Mouse (Mus musculus): Measurements from ENCODE around the gene Kif6. TPM values are rescaled to one million over a fixed set of nuclear protein-coding genes. Genes with fewer than 3 reads are reported as not detected.

The Kif6 gene
- polyA plus RNA-seq, 1 experiment, result not detected

- TF ChIP-seq CTCF (IDR thresholded peaks at IDR 0.05; ENCODE audit: insufficient read depth, low read depth, low read length), result no peak
- no peak for TF ChIP-seq POLR2A (IDR thresholded peaks at IDR 0.05; ENCODE audit: insufficient read depth, low read depth, low read length)
- 88% methylated on average over 7 of the region's 7 CpGs for WGBS
- H3K4me1 ChIP-seq (ENCODE audit: control insufficient read depth, insufficient read depth, low read length), result no peaks in the 10 kb centered on the region
- no peak overlapping the region for H3K27ac ChIP-seq (ENCODE audit: insufficient read depth, low read depth, low read length)
- H3K4me3 ChIP-seq (ENCODE audit: insufficient read depth, low read depth, low read length), result no peak overlapping the region
Observed at GRCm38 (mm10) chr17:49649394-49649793, 34.5 kb downstream of the Kif6 start.

- no peak for TF ChIP-seq POLR2A (IDR thresholded peaks at IDR 0.05; ENCODE audit: insufficient read depth, low read depth, low read length)
- TF ChIP-seq CTCF (IDR thresholded peaks at IDR 0.05; ENCODE audit: insufficient read depth, low read depth, low read length), result no peak
- no peaks in the 10 kb centered on the region for H3K4me1 ChIP-seq (ENCODE audit: control insufficient read depth, insufficient read depth, low read length)
- 86% methylated on average over 4 of the region's 4 CpGs for WGBS
- H3K27ac ChIP-seq (ENCODE audit: insufficient read depth, low read depth, low read length), result no peak overlapping the region
- H3K4me3 ChIP-seq (ENCODE audit: insufficient read depth, low read depth, low read length), result no peak overlapping the region
Observed at GRCm38 (mm10) chr17:49650366-49650765, 35.4 kb downstream of the Kif6 start.

- 57% methylated on average over 3 of the region's 3 CpGs for WGBS
- no peaks in the 10 kb centered on the region for H3K4me1 ChIP-seq (ENCODE audit: control insufficient read depth, insufficient read depth, low read length)
- no peak overlapping the region for H3K4me3 ChIP-seq (ENCODE audit: insufficient read depth, low read depth, low read length)
- H3K27ac ChIP-seq (ENCODE audit: insufficient read depth, low read depth, low read length), result no peak overlapping the region
- no peak for TF ChIP-seq POLR2A (IDR thresholded peaks at IDR 0.05; ENCODE audit: insufficient read depth, low read depth, low read length)
- TF ChIP-seq CTCF (IDR thresholded peaks at IDR 0.05; ENCODE audit: insufficient read depth, low read depth, low read length), result no peak
Observed at GRCm38 (mm10) chr17:49652357-49652756, 37.4 kb downstream of the Kif6 start.

- H3K27ac ChIP-seq (ENCODE audit: insufficient read depth, low read depth, low read length), result no peak overlapping the region
- WGBS, result 75% methylated on average over 5 of the region's 5 CpGs
- no peak for TF ChIP-seq CTCF (IDR thresholded peaks at IDR 0.05; ENCODE audit: insufficient read depth, low read depth, low read length)
- no peak for TF ChIP-seq POLR2A (IDR thresholded peaks at IDR 0.05; ENCODE audit: insufficient read depth, low read depth, low read length)
Observed at GRCm38 (mm10) chr17:49652800-49653199, 37.9 kb downstream of the Kif6 start.

GRCm38 (mm10) chr17:49661626-49662025 is 46.7 kb downstream of the Kif6 start:
- TF ChIP-seq CTCF (IDR thresholded peaks at IDR 0.05; ENCODE audit: insufficient read depth, low read depth, low read length) (no peak), POLR2A (IDR thresholded peaks at IDR 0.05; ENCODE audit: insufficient read depth, low read depth, low read length) (no peak)
- H3K27ac ChIP-seq (ENCODE audit: insufficient read depth, low read depth, low read length), result no peak overlapping the region
- no peak overlapping the region for H3K4me3 ChIP-seq (ENCODE audit: insufficient read depth, low read depth, low read length)
- no peaks in the 10 kb centered on the region for H3K4me1 ChIP-seq (ENCODE audit: control insufficient read depth, insufficient read depth, low read length)
- WGBS, result 72% methylated on average over 6 of the region's 6 CpGs

More at GRCm38 (mm10) chr17:49652800-49653199, 37.9 kb downstream of the Kif6 start:
- H3K4me3 ChIP-seq (ENCODE audit: insufficient read depth, low read depth, low read length), result no peak overlapping the region
- no peaks in the 10 kb centered on the region for H3K4me1 ChIP-seq (ENCODE audit: control insufficient read depth, insufficient read depth, low read length)

- no peaks in the 10 kb centered on the region for H3K4me1 ChIP-seq (ENCODE audit: control insufficient read depth, insufficient read depth, low read length)
- no peak for TF ChIP-seq CTCF (IDR thresholded peaks at IDR 0.05; ENCODE audit: insufficient read depth, low read depth, low read length)
- no peak for TF ChIP-seq POLR2A (IDR thresholded peaks at IDR 0.05; ENCODE audit: insufficient read depth, low read depth, low read length)
- H3K27ac ChIP-seq (ENCODE audit: insufficient read depth, low read depth, low read length), result no peak overlapping the region
- H3K4me3 ChIP-seq (ENCODE audit: insufficient read depth, low read depth, low read length), result no peak overlapping the region
- 92% methylated on average over 5 of the region's 5 CpGs for WGBS
Observed at GRCm38 (mm10) chr17:49666728-49667127, 51.8 kb downstream of the Kif6 start.

- TF ChIP-seq CTCF (IDR thresholded peaks at IDR 0.05; ENCODE audit: insufficient read depth, low read depth, low read length) (no peak), POLR2A (IDR thresholded peaks at IDR 0.05; ENCODE audit: insufficient read depth, low read depth, low read length) (no peak)
- no peak overlapping the region for H3K27ac ChIP-seq (ENCODE audit: insufficient read depth, low read depth, low read length)
- peaks cover 3% of the 10 kb centered on the region; the same call in 1 of the 2 replicates for H3K4me1 ChIP-seq (ENCODE audit: control insufficient read depth, insufficient read depth, low read length)
- no peak overlapping the region for H3K4me3 ChIP-seq (ENCODE audit: insufficient read depth, low read depth, low read length)
- WGBS, result 94% methylated on average over 6 of the region's 6 CpGs
Observed at GRCm38 (mm10) chr17:49668296-49668695, 53.4 kb downstream of the Kif6 start.

- 16% methylated on average over 6 of the region's 6 CpGs for WGBS
- Histone ChIP-seq H3K4me3 (ENCODE audit: insufficient read depth, low read depth, low read length) (no peak overlapping the region), H3K27ac (ENCODE audit: insufficient read depth, low read depth, low read length) (no peak overlapping the region), H3K4me1 (ENCODE audit: control insufficient read depth, insufficient read depth, low read length) (peaks cover 3% of the 10 kb centered on the region; the same call in 1 of the 2 replicates)
- no peak for TF ChIP-seq CTCF (IDR thresholded peaks at IDR 0.05; ENCODE audit: insufficient read depth, low read depth, low read length)
- TF ChIP-seq POLR2A (IDR thresholded peaks at IDR 0.05; ENCODE audit: insufficient read depth, low read depth, low read length), result no peak
Observed at GRCm38 (mm10) chr17:49671921-49672339, 57.0 kb downstream of the Kif6 start.

- WGBS, result 32% methylated on average over 5 of the region's 5 CpGs
- TF ChIP-seq POLR2A (IDR thresholded peaks at IDR 0.05; ENCODE audit: insufficient read depth, low read depth, low read length) (no peak), CTCF (IDR thresholded peaks at IDR 0.05; ENCODE audit: insufficient read depth, low read depth, low read length) (no peak)
- no peak overlapping the region for H3K27ac ChIP-seq (ENCODE audit: insufficient read depth, low read depth, low read length)
- H3K4me1 ChIP-seq (ENCODE audit: control insufficient read depth, insufficient read depth, low read length), result peaks cover 3% of the 10 kb centered on the region; the same call in 1 of the 2 replicates
- H3K4me3 ChIP-seq (ENCODE audit: insufficient read depth, low read depth, low read length), result no peak overlapping the region
Observed at GRCm38 (mm10) chr17:49672421-49672820, 57.5 kb downstream of the Kif6 start.

- TF ChIP-seq POLR2A (IDR thresholded peaks at IDR 0.05; ENCODE audit: insufficient read depth, low read depth, low read length) (no peak), CTCF (IDR thresholded peaks at IDR 0.05; ENCODE audit: insufficient read depth, low read depth, low read length) (no peak)
- no peak overlapping the region for H3K27ac ChIP-seq (ENCODE audit: insufficient read depth, low read depth, low read length)
- 75% methylated on average over 4 of the region's 4 CpGs for WGBS
- peaks cover 3% of the 10 kb centered on the region; the same call in 1 of the 2 replicates for H3K4me1 ChIP-seq (ENCODE audit: control insufficient read depth, insufficient read depth, low read length)
- H3K4me3 ChIP-seq (ENCODE audit: insufficient read depth, low read depth, low read length), result no peak overlapping the region
Observed at GRCm38 (mm10) chr17:49675629-49676028, 60.7 kb downstream of the Kif6 start.
